Mouse (Mus musculus): ENCODE results near the gene Bri3bp. TPM values are rescaled to one million over a fixed set of nuclear protein-coding genes. Genes with fewer than 3 reads are reported as not detected.
"Not testable (repeated sequence)": the region's sequence is repeated elsewhere in the genome, so short reads cannot be mapped to it uniquely, and the experiment has no call there.

Gene Bri3bp
- 35.5 and 41.2 TPM in 2 replicates for polyA plus RNA-seq (2016; fragmentation: Nextera tagmentation; extraction: Ambion mirVana)

- H3K4me3 ChIP-seq: peak within 1 kb of the TSS; percentile 94
- peaks cover 18% of the 10 kb centered on the region for H3K4me1 ChIP-seq
- WGBS: under 1% methylated on average over 92 of the region's 97 CpGs
- H3K27me3 ChIP-seq: no peaks in the 10 kb centered on the region
- H3K4me2 ChIP-seq (replicated peaks): peak within 1 kb of the TSS; percentile 78
- H3K36me3 ChIP-seq: no peaks in the 10 kb centered on the region
- H3K9me3 ChIP-seq: no peaks in the 10 kb centered on the region
- H3K9ac ChIP-seq (replicated peaks): peak within 1 kb of the TSS; percentile 85
- H3K27ac ChIP-seq (replicated peaks): peak within 1 kb of the TSS; percentile 78
- ATAC-seq (ENCODE audit: low FRiP score, low read depth): peak; percentile 95
Observed at GRCm38 (mm10) chr5:125441234-125442114, at the start of gene Bri3bp. Gene Bri3bp (plus strand): TSS chr5:125441568.

- Histone ChIP-seq H3K4me3 (no peak overlapping the region), H3K27ac (replicated peaks) (no peak overlapping the region), H3K27me3 (no peaks in the 10 kb centered on the region), H3K9ac (replicated peaks) (no peak overlapping the region), H3K4me2 (replicated peaks) (no peak overlapping the region), H3K36me3 (no peaks in the 10 kb centered on the region), H3K9me3 (no peaks in the 10 kb centered on the region), H3K4me1 (peaks cover 36% of the 10 kb centered on the region)
- 90% methylated on average over 5 of the region's 5 CpGs for WGBS
- no peak for ATAC-seq (ENCODE audit: low FRiP score, low read depth)
Observed at GRCm38 (mm10) chr5:125391609-125392008, 49.8 kb upstream of the Bri3bp start.

- Histone ChIP-seq H3K27ac (replicated peaks) (peak overlapping the region; percentile 100), H3K4me1 (peaks cover 36% of the 10 kb centered on the region)
- not testable (repeated sequence) for H3K36me3 ChIP-seq; H3K4me2 ChIP-seq (replicated peaks); H3K9me3 ChIP-seq; ATAC-seq (ENCODE audit: low FRiP score, low read depth); H3K9ac ChIP-seq (replicated peaks); H3K4me3 ChIP-seq; H3K27me3 ChIP-seq
- WGBS: 92% methylated on average over 4 of the region's 4 CpGs
Observed at GRCm38 (mm10) chr5:125392176-125392575, 49.2 kb upstream of the Bri3bp start.

- Histone ChIP-seq H3K4me1 (peaks cover 36% of the 10 kb centered on the region), H3K4me3 (0 out of 2 replicates have a peak overlapping the region, but pooled peaks have one; percentile 28), H3K36me3 (no peaks in the 10 kb centered on the region), H3K4me2 (replicated peaks) (0 out of 2 replicates have a peak overlapping the region, but pooled peaks have one; percentile 54), H3K9me3 (no peaks in the 10 kb centered on the region), H3K9ac (replicated peaks) (no peak overlapping the region), H3K27me3 (no peaks in the 10 kb centered on the region), H3K27ac (replicated peaks) (peak overlapping the region; percentile 100)
- ATAC-seq (ENCODE audit: low FRiP score, low read depth): peak; percentile 5; the same call in 1 of the 2 replicates
- WGBS: 32% methylated on average over 1 of the region's 1 CpGs
Observed at GRCm38 (mm10) chr5:125392618-125392976, 48.8 kb upstream of the Bri3bp start.

GRCm38 (mm10) chr5:125392977-125393621, 48.3 kb upstream of the Bri3bp start:
- Histone ChIP-seq H3K27me3 (no peaks in the 10 kb centered on the region), H3K4me3 (peak overlapping the region; percentile 28), H3K9ac (replicated peaks) (peak overlapping the region; percentile 55; the same call in 1 of the 2 replicates), H3K9me3 (no peaks in the 10 kb centered on the region), H3K36me3 (no peaks in the 10 kb centered on the region), H3K27ac (replicated peaks) (peak overlapping the region; percentile 100), H3K4me2 (replicated peaks) (peak overlapping the region; percentile 54), H3K4me1 (peaks cover 36% of the 10 kb centered on the region)
- WGBS: under 1% methylated on average over 20 of the region's 20 CpGs
- peak; percentile 82 for ATAC-seq (ENCODE audit: low FRiP score, low read depth)

GRCm38 (mm10) chr5:125393622-125394603, 47.5 kb upstream of the Bri3bp start:
- Histone ChIP-seq H3K27me3 (no peaks in the 10 kb centered on the region), H3K9ac (replicated peaks) (peak overlapping the region; percentile 55), H3K4me2 (replicated peaks) (peak overlapping the region; percentile 54), H3K9me3 (no peaks in the 10 kb centered on the region), H3K36me3 (no peaks in the 10 kb centered on the region), H3K4me3 (peak overlapping the region; percentile 28), H3K4me1 (peaks cover 30% of the 10 kb centered on the region), H3K27ac (replicated peaks) (peak overlapping the region; percentile 100)
- 9% methylated on average over 20 of the region's 25 CpGs for WGBS
- ATAC-seq (ENCODE audit: low FRiP score, low read depth): peak; percentile 80

GRCm38 (mm10) chr5:125395008-125395407, 46.4 kb upstream of the Bri3bp start:
- Histone ChIP-seq H3K4me1 (peaks cover 30% of the 10 kb centered on the region), H3K4me2 (replicated peaks) (peak overlapping the region; percentile 54), H3K4me3 (no peak overlapping the region), H3K9me3 (no peaks in the 10 kb centered on the region), H3K36me3 (no peaks in the 10 kb centered on the region), H3K27ac (replicated peaks) (peak overlapping the region; percentile 100), H3K27me3 (no peaks in the 10 kb centered on the region), H3K9ac (replicated peaks) (0 out of 2 replicates have a peak overlapping the region, but pooled peaks have one; percentile 31)
- 41% methylated on average over 3 of the region's 3 CpGs for WGBS
- ATAC-seq (ENCODE audit: low FRiP score, low read depth): no peak

GRCm38 (mm10) chr5:125400903-125401302, 40.5 kb upstream of the Bri3bp start:
- no peak overlapping the region for H3K27ac ChIP-seq (replicated peaks)
- WGBS: 70% methylated on average over 7 of the region's 7 CpGs
- peaks cover 7% of the 10 kb centered on the region; the same call in 1 of the 2 replicates for H3K27me3 ChIP-seq
- no peak overlapping the region for H3K4me3 ChIP-seq
- H3K9ac ChIP-seq (replicated peaks): no peak overlapping the region
- ATAC-seq (ENCODE audit: low FRiP score, low read depth): no peak
- H3K4me1 ChIP-seq: peaks cover 8% of the 10 kb centered on the region; the same call in 1 of the 2 replicates
- H3K4me2 ChIP-seq (replicated peaks): no peak overlapping the region
- H3K9me3 ChIP-seq: no peaks in the 10 kb centered on the region
- H3K36me3 ChIP-seq: no peaks in the 10 kb centered on the region

GRCm38 (mm10) chr5:125402476-125402875, 38.9 kb upstream of the Bri3bp start:
- no peak overlapping the region for H3K9ac ChIP-seq (replicated peaks)
- no peaks in the 10 kb centered on the region for H3K36me3 ChIP-seq
- H3K27ac ChIP-seq (replicated peaks): no peak overlapping the region
- no peak overlapping the region for H3K4me2 ChIP-seq (replicated peaks)
- no peaks in the 10 kb centered on the region for H3K9me3 ChIP-seq
- ATAC-seq (ENCODE audit: low FRiP score, low read depth): no peak
- peaks cover 7% of the 10 kb centered on the region; the same call in 1 of the 2 replicates for H3K27me3 ChIP-seq
- peaks cover 19% of the 10 kb centered on the region for H3K4me1 ChIP-seq
- 53% methylated on average over 10 of the region's 10 CpGs for WGBS
- H3K4me3 ChIP-seq: no peak overlapping the region

GRCm38 (mm10) chr5:125402991-125403390, 38.4 kb upstream of the Bri3bp start:
- Histone ChIP-seq H3K27ac (replicated peaks) (no peak overlapping the region), H3K4me2 (replicated peaks) (no peak overlapping the region), H3K36me3 (no peaks in the 10 kb centered on the region), H3K4me3 (no peak overlapping the region), H3K4me1 (peaks cover 22% of the 10 kb centered on the region), H3K27me3 (peaks cover 7% of the 10 kb centered on the region; the same call in 1 of the 2 replicates), H3K9me3 (no peaks in the 10 kb centered on the region), H3K9ac (replicated peaks) (no peak overlapping the region)
- WGBS: 58% methylated on average over 6 of the region's 6 CpGs
- no peak for ATAC-seq (ENCODE audit: low FRiP score, low read depth)
